Mouse (Mus musculus): Measurements from ENCODE around the gene Olfr167. TPM values are rescaled to one million over a fixed set of nuclear protein-coding genes. Genes with fewer than 3 reads are reported as not detected.
"Not testable (repeated sequence)": the region's sequence is repeated elsewhere in the genome, so short reads cannot be mapped to it uniquely, and the experiment has no call there.

The Olfr167 gene
- polyA plus RNA-seq (2012; rRNA removed), result not detected in 2 replicates
- not detected in 2 replicates for polyA plus RNA-seq (2014; fragmentation: Nextera tagmentation; extraction: Ambion mirVana)

DNA sequence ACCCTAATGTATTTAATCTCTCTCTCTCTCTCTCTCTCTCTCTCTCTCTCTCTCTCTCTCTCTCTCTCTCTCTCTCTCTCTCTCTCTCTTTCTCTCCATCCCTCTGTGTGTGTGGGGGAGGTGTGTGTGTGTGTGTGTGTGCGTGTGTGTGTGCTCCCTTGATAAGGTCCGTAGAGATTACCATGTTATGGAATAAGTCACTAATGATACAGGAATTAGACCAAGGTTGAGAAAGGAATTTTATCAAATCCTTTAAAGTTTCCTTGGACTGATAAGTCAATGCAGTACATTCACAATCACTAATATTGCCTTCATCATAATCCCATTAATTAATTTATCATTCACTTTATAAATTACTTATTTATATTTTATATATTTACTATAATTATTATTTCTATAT is at the start of gene Olfr167:
Gene Olfr167 (minus strand): TSS at position 101 of the 400 bp plus-strand sequence.
- no peaks in the 10 kb centered on the region for H3K4me1 ChIP-seq (replicated peaks; ENCODE audit: control insufficient read depth in 2 of 2, insufficient read depth in 2 of 2, low read length in 1 of 2)
- 63% methylated on average over 2 of the region's 2 CpGs for WGBS (ENCODE audit: insufficient replicate concordance)
- TF ChIP-seq EP300 (IDR thresholded peaks at IDR 0.05; ENCODE audit: low read depth) (no peak), CTCF (IDR thresholded peaks at IDR 0.05; ENCODE audit: low read depth) (no peak)
- H3K27me3 ChIP-seq (ENCODE audit: control insufficient read depth, insufficient read depth, low read length), result no peaks in the 10 kb centered on the region
- no peaks in the 10 kb centered on the region for H3K36me3 ChIP-seq (replicated peaks; ENCODE audit: control insufficient read depth, insufficient read depth, low read depth)
- no peak within 1 kb of the TSS for H3K4me2 ChIP-seq (ENCODE audit: low read depth)
- no peak within 1 kb of the TSS for H3K4me3 ChIP-seq (ENCODE audit: insufficient read depth in 1 of 2, low read depth in 2 of 2, low read length in 2 of 2)
- no peak within 1 kb of the TSS for H3K27ac ChIP-seq
- H3K9ac ChIP-seq (replicated peaks), result no peak within 1 kb of the TSS
- no peak for DNase-seq (ENCODE audit: low read depth in 3 of 3, low spot score in 3 of 3)
- H3K9me3 ChIP-seq (ENCODE audit: control insufficient read depth, low read length), result no peaks in the 10 kb centered on the region
- no peak for ATAC-seq (ENCODE audit: insufficient read depth)

DNA sequence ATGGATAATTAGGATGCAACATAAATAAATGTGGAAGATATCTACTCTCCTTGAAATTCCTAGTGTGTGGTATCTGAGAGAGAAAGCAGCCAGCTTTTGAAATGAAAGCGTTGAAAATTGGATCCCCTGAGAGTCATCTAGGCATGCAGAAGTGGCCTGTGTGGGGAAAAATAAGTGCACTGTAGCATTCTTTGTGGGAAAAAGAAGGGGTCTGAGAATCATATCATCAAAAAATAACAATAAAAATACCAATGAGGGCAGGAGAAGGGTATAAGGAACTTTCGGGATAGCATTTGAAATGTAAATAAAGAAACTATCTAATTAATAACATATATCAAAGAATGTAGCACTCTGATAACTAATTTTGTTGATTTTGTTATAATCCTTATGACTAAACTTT is 49.6 kb upstream of the Olfr167 start, which contains the start of gene Olfr169:
Gene Olfr169 (minus strand): TSS at position 101 of the 400 bp plus-strand sequence.
- not testable (repeated sequence) for H3K4me1 ChIP-seq (replicated peaks; ENCODE audit: control insufficient read depth in 2 of 2, insufficient read depth in 2 of 2, low read length in 1 of 2); H3K27ac ChIP-seq; DNase-seq (ENCODE audit: low read depth in 3 of 3, low spot score in 3 of 3); H3K9me3 ChIP-seq (ENCODE audit: control insufficient read depth, low read length); H3K27me3 ChIP-seq (ENCODE audit: control insufficient read depth, insufficient read depth, low read length); H3K36me3 ChIP-seq (replicated peaks; ENCODE audit: control insufficient read depth, insufficient read depth, low read depth); H3K4me3 ChIP-seq (ENCODE audit: insufficient read depth in 1 of 2, low read depth in 2 of 2, low read length in 2 of 2); H3K4me2 ChIP-seq (ENCODE audit: low read depth); ATAC-seq (ENCODE audit: insufficient read depth); H3K9ac ChIP-seq (replicated peaks)
- 77% methylated on average over 2 of the region's 2 CpGs for WGBS (ENCODE audit: insufficient replicate concordance)

DNA sequence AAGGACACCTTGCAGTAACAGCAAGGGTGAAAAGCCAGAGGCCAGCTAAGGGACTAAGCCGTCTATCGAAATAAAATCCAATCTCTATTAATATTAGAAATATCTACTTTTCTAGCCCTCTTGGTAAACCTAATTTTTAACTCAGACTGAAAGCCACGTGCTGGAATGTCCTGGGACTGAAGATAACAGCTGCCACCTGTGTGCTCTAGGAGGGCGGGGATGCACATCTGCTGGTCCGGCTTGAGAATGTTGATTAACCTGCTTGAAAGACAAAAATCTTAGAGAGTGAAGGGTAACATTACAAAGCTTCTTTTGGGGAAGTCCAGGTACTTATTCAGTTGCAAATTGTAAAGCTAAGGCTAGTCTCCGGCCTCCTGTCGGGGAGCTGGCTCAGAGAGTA is 31.4 kb upstream of the Olfr167 start:
- H3K4me3 ChIP-seq (ENCODE audit: insufficient read depth in 1 of 2, low read depth in 2 of 2, low read length in 2 of 2); H3K9ac ChIP-seq (replicated peaks); H3K27ac ChIP-seq; ATAC-seq (ENCODE audit: insufficient read depth); H3K4me1 ChIP-seq (replicated peaks; ENCODE audit: control insufficient read depth in 2 of 2, insufficient read depth in 2 of 2, low read length in 1 of 2); H3K9me3 ChIP-seq (ENCODE audit: control insufficient read depth, low read length); H3K4me2 ChIP-seq (ENCODE audit: low read depth); H3K36me3 ChIP-seq (replicated peaks; ENCODE audit: control insufficient read depth, insufficient read depth, low read depth); H3K27me3 ChIP-seq (ENCODE audit: control insufficient read depth, insufficient read depth, low read length); DNase-seq (ENCODE audit: low read depth in 3 of 3, low spot score in 3 of 3): not testable (repeated sequence)
- WGBS (ENCODE audit: insufficient replicate concordance), result 62% methylated on average over 7 of the region's 7 CpGs

DNA sequence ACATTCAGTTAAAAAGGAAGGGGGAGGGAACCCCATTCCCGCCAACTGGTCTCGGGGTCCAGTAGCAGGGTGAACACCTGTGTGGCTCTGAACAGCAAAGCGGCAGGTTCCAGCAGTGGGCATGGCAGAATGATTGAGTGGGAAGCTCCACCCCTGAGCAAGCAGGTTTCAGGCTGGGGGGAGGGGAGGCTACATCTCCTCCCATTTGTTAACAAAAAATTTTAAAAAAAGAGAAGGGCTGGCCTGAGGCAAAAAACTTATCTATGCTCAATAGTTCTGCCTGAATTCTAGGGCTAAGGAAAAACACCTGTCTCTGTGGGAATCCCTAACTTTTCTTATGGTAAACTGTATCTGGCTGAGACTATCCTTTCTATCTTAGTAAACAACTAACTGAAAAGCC is 30.2 kb upstream of the Olfr167 start:
- WGBS (ENCODE audit: insufficient replicate concordance), result 76% methylated on average over 3 of the region's 3 CpGs
- H3K27me3 ChIP-seq (ENCODE audit: control insufficient read depth, insufficient read depth, low read length); H3K9me3 ChIP-seq (ENCODE audit: control insufficient read depth, low read length); DNase-seq (ENCODE audit: low read depth in 3 of 3, low spot score in 3 of 3); H3K36me3 ChIP-seq (replicated peaks; ENCODE audit: control insufficient read depth, insufficient read depth, low read depth); H3K27ac ChIP-seq; H3K4me2 ChIP-seq (ENCODE audit: low read depth); H3K9ac ChIP-seq (replicated peaks); H3K4me1 ChIP-seq (replicated peaks; ENCODE audit: control insufficient read depth in 2 of 2, insufficient read depth in 2 of 2, low read length in 1 of 2); H3K4me3 ChIP-seq (ENCODE audit: insufficient read depth in 1 of 2, low read depth in 2 of 2, low read length in 2 of 2); ATAC-seq (ENCODE audit: insufficient read depth): not testable (repeated sequence)

DNA sequence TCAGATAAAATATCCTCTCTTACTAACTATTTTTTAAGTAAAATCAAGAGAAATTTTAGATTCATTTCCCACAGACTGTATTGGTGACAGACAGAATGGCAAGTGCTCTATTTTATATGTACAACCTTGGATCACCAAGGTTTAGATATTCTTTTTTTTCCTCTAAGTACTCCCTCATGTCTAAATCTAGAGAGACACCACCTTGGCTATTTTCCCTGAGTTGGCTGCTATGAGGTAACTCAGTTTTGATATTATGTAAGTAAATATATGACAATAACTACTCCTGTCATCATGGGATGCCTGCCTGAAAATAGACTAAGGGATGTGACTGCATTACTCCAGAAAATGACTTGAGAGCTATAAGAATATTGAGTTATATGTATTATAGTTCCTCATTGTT is 13.4 kb upstream of the Olfr167 start, which contains the start of gene Olfr168:
Gene Olfr168 (minus strand): TSS at position 101 of the 400 bp plus-strand sequence.
- Histone ChIP-seq H3K36me3 (replicated peaks; ENCODE audit: control insufficient read depth, insufficient read depth, low read depth) (no peaks in the 10 kb centered on the region), H3K4me3 (ENCODE audit: insufficient read depth in 1 of 2, low read depth in 2 of 2, low read length in 2 of 2) (no peak within 1 kb of the TSS), H3K9ac (replicated peaks) (no peak within 1 kb of the TSS), H3K27me3 (ENCODE audit: control insufficient read depth, insufficient read depth, low read length) (no peaks in the 10 kb centered on the region), H3K27ac (no peak within 1 kb of the TSS), H3K9me3 (ENCODE audit: control insufficient read depth, low read length) (no peaks in the 10 kb centered on the region), H3K4me1 (replicated peaks; ENCODE audit: control insufficient read depth in 2 of 2, insufficient read depth in 2 of 2, low read length in 1 of 2) (no peaks in the 10 kb centered on the region), H3K4me2 (ENCODE audit: low read depth) (no peak within 1 kb of the TSS)
- no peak for TF ChIP-seq EP300 (IDR thresholded peaks at IDR 0.05; ENCODE audit: low read depth)
- no peak for TF ChIP-seq CTCF (IDR thresholded peaks at IDR 0.05; ENCODE audit: low read depth)
- DNase-seq (ENCODE audit: low read depth in 3 of 3, low spot score in 3 of 3), result no peak
- ATAC-seq (ENCODE audit: insufficient read depth), result no peak

DNA sequence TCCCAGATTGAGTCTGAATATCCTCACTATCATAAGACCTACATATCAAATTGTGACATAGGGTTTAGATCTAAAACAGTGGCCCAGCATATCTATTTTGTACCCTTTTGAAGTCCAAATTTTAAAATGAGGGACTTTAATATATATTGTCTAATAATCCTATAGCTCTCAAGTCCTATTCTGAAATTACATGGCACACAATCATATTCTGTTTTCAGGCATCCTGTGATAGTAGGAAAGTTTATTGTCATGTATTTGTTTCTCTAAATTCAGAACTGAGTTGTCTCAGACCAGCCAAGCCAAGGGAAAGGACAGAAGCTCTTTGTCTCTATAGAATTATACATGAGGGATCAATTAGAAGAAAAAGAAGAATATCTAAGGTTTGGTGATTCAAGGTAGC is 38.7 kb downstream of the Olfr167 start, which contains the start of gene Olfr166:
Gene Olfr166 (plus strand): TSS at position 301 of the 400 bp plus-strand sequence.
- H3K4me3 ChIP-seq (ENCODE audit: insufficient read depth in 1 of 2, low read depth in 2 of 2, low read length in 2 of 2), result no peak within 1 kb of the TSS
- no peaks in the 10 kb centered on the region for H3K9me3 ChIP-seq (ENCODE audit: control insufficient read depth, low read length)
- no peak within 1 kb of the TSS for H3K9ac ChIP-seq (replicated peaks)
- no peaks in the 10 kb centered on the region for H3K4me1 ChIP-seq (replicated peaks; ENCODE audit: control insufficient read depth in 2 of 2, insufficient read depth in 2 of 2, low read length in 1 of 2)
- H3K4me2 ChIP-seq (ENCODE audit: low read depth), result no peak within 1 kb of the TSS
- H3K27ac ChIP-seq, result no peak within 1 kb of the TSS
- ATAC-seq (ENCODE audit: insufficient read depth) (no peak), DNase-seq (ENCODE audit: low read depth in 3 of 3, low spot score in 3 of 3) (no peak)
- no peak for TF ChIP-seq EP300 (IDR thresholded peaks at IDR 0.05; ENCODE audit: low read depth)
- TF ChIP-seq CTCF (IDR thresholded peaks at IDR 0.05; ENCODE audit: low read depth), result no peak
- H3K27me3 ChIP-seq (ENCODE audit: control insufficient read depth, insufficient read depth, low read length), result no peaks in the 10 kb centered on the region
- no peaks in the 10 kb centered on the region for H3K36me3 ChIP-seq (replicated peaks; ENCODE audit: control insufficient read depth, insufficient read depth, low read depth)
